Mouse (Mus musculus) embryonic fibroblast, embryonic 13.5 days (primary cell): ENCODE measurements around the gene Tmem54.

ENCODE experiments used
- CTCF ChIP-seq: IDR thresholded peaks from 2 replicates; pipeline ENCODE4 v1.5.1; 2011; ENCODE audit warnings: mild to moderate bottlenecking, control low read depth, low read length, moderate library complexity, borderline replicate concordance; ENCODE audit not compliant: insufficient read depth
- POLR2A ChIP-seq: IDR thresholded peaks from 2 replicates; pipeline ENCODE4 v1.6.1; 2011; ENCODE audit warnings: low read depth, mild to moderate bottlenecking, control low read depth, low read length, moderate library complexity

DNA sequence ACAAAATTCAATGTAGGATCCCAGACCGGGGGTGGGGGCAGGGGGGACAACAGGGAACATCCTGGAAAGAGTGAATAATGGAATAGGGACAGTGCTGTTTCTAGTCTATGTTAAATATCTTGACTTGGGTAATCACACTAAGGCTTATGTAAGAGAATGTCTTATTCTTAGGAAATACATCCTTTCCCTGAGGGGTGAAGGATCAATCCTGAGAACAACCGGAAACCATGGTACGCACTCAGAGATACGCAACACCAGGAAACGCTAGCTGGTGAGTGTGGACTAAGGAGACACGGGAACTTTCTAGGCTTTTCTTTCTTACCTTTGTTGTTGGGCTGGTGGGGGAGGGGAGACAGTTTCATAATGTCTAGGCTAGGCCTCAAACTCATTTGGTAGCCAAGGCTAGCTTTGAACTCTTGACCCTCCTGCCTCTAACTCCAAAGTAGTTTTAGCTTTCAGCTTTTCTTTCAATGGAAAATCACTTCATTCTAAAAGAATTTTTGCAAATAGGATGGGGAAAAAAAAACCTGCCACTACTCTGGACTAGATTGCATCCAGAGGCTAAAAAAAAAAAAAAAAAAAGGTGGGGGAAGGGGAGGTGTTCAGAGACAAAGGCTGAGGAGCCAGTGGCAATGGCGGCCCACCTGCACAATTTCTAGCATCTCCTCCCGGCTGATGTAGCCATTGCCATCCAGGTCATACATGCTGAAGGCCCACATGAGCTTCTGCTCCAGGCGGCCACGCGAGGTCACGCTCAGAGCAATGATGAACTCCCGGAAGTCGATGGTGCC, 12.6 kb downstream of the Tmem54 start:
- no peak for TF ChIP-seq CTCF
- no peak for TF ChIP-seq POLR2A
